Mouse (Mus musculus) lung, postnatal 36 days (tissue): ENCODE data around the gene Fam53b.

ENCODE experiments used
- DNase-seq: peaks from one replicate; pipeline ENCODE4 v3.0.0; 2022; ENCODE audit warnings: mixed read lengths

The Fam53b gene

GRCm38 (mm10) chr7:132765629-132766186 lies 48.0 kb downstream of the Fam53b start:
- no peak for DNase-seq

GRCm38 (mm10) chr7:132764896-132765491 lies 48.7 kb downstream of the Fam53b start:
- DNase-seq: no peak

GRCm38 (mm10) chr7:132764314-132764713 lies 49.4 kb downstream of the Fam53b start:
- no peak for DNase-seq

- no peak for DNase-seq
Measured at GRCm38 (mm10) chr7:132763911-132764310, 49.8 kb downstream of the Fam53b start.

GRCm38 (mm10) chr7:132763351-132763750 lies 50.3 kb downstream of the Fam53b start:
- no peak for DNase-seq

GRCm38 (mm10) chr7:132761409-132761808 lies 52.3 kb downstream of the Fam53b start:
- DNase-seq: no peak

GRCm38 (mm10) chr7:132760589-132761180 lies 53.0 kb downstream of the Fam53b start:
- DNase-seq: no peak

GRCm38 (mm10) chr7:132759926-132760325 lies 53.8 kb downstream of the Fam53b start:
- no peak for DNase-seq

- DNase-seq: no peak
Measured at GRCm38 (mm10) chr7:132759405-132759891, 54.2 kb downstream of the Fam53b start.

- no peak for DNase-seq
Measured at GRCm38 (mm10) chr7:132758875-132759274, 54.8 kb downstream of the Fam53b start.

- DNase-seq: no peak
Measured at GRCm38 (mm10) chr7:132756325-132756724, 57.4 kb downstream of the Fam53b start.

GRCm38 (mm10) chr7:132754389-132754750 lies 59.3 kb downstream of the Fam53b start:
- DNase-seq: peak; percentile 67

GRCm38 (mm10) chr7:132753518-132754388 lies 59.9 kb downstream of the Fam53b start:
- peak; percentile 47 for DNase-seq

- peak; percentile 51 for DNase-seq
Measured at GRCm38 (mm10) chr7:132751716-132752115, 62.0 kb downstream of the Fam53b start.

GRCm38 (mm10) chr7:132749504-132749903 lies 64.2 kb downstream of the Fam53b start:
- no peak for DNase-seq

- no peak for DNase-seq
Measured at GRCm38 (mm10) chr7:132748076-132748769, 65.5 kb downstream of the Fam53b start.

GRCm38 (mm10) chr7:132747096-132747495 lies 66.6 kb downstream of the Fam53b start:
- DNase-seq: no peak

GRCm38 (mm10) chr7:132742912-132743311 lies 70.8 kb downstream of the Fam53b start:
- DNase-seq: no peak

GRCm38 (mm10) chr7:132739829-132740228 lies 73.9 kb downstream of the Fam53b start:
- DNase-seq: no peak

- no peak for DNase-seq
Measured at GRCm38 (mm10) chr7:132738844-132739243, 74.8 kb downstream of the Fam53b start.

- peak; percentile 83 for DNase-seq
Measured at GRCm38 (mm10) chr7:132736099-132736862, 77.4 kb downstream of the Fam53b start.

GRCm38 (mm10) chr7:132735145-132735544 lies 78.5 kb downstream of the Fam53b start:
- DNase-seq: peak; percentile 91
